Mouse (Mus musculus) CH12.LX (cell line): ENCODE data around the gene Srsf6. TPM values are rescaled to one million over a fixed set of nuclear protein-coding genes. Genes with fewer than 3 reads are reported as not detected.

ENCODE experiments used
- DNase-seq: peaks from one replicate; pipeline ENCODE4 v3.0.0-alpha.2; 2013; ENCODE audit errors: extremely low read depth
- H3K27ac ChIP-seq: 2 replicates; pipeline ENCODE4 v1.5.1; 2012; ENCODE audit warnings: low read depth, mild to moderate bottlenecking, control low read depth, moderate library complexity; ENCODE audit not compliant: insufficient read depth
- H3K27me3 ChIP-seq: replicated peaks from 2 replicates; pipeline ENCODE3; 2012; ENCODE audit warnings: inconsistent platforms
- H3K36me3 ChIP-seq, 2 experiments: replicated peaks in 1 of 2; 2 replicates each; pipeline versions ENCODE3 to v1.6.1; 2012; ENCODE audit warnings: inconsistent platforms in 1 of 2, low read length in 1 of 2, mild to moderate bottlenecking in 1 of 2, mixed read lengths in 1 of 2, moderate library complexity in 1 of 2; ENCODE audit not compliant: control insufficient read depth in 1 of 2, insufficient read depth in 1 of 2
- H3K4me1 ChIP-seq, 2 experiments: 2 replicates each; pipeline ENCODE4 v1.6.1; 2012; ENCODE audit warnings: inconsistent platforms in 1 of 2, moderate library complexity in 1 of 2; ENCODE audit not compliant: insufficient read depth in 2 of 2, control insufficient read depth in 1 of 2
- H3K4me2 ChIP-seq: 2 replicates; pipeline ENCODE4 v1.6.1; 2012; ENCODE audit warnings: low read depth, mild to moderate bottlenecking, control low read depth; ENCODE audit not compliant: poor library complexity, insufficient read depth, severe bottlenecking
- H3K4me3 ChIP-seq, 3 experiments: fragments of 150-350 bp in 1 of 3; sonication (generic) in 1 of 3; replicated peaks in 1 of 3; 2 replicates each; pipeline versions ENCODE3 to v1.5.1; 2011 to 2012; ENCODE audit warnings: low read depth in 2 of 3, low read length in 2 of 3, mild to moderate bottlenecking in 2 of 3, moderate library complexity in 2 of 3, control low read depth in 1 of 3, improper control_type of control experiment in 1 of 3, inconsistent platforms in 1 of 3, mixed read lengths in 1 of 3; ENCODE audit not compliant: poor library complexity in 1 of 3
- H3K79me2 ChIP-seq: replicated peaks from 2 replicates; pipeline ENCODE4 v1.6.1; 2012; ENCODE audit warnings: mild to moderate bottlenecking, moderate library complexity; ENCODE audit not compliant: control insufficient read depth, poor library complexity, insufficient read depth, severe bottlenecking; ENCODE audit errors: extremely low read depth
- H3K9ac ChIP-seq: 2 replicates; pipeline ENCODE4 v1.6.1; 2012; ENCODE audit warnings: low read depth, mild to moderate bottlenecking, control low read depth, moderate library complexity; ENCODE audit not compliant: insufficient read depth
- H3K9me3 ChIP-seq: replicated peaks from 2 replicates; pipeline ENCODE3; 2012; ENCODE audit warnings: low read length, inconsistent platforms, mixed read lengths
- CHD1 ChIP-seq: IDR thresholded peaks from 2 replicates; pipeline ENCODE4 v1.6.1; 2012; ENCODE audit warnings: low read depth, low read length, improper control_type of control experiment, inconsistent platforms
- CTCF ChIP-seq, 2 experiments: IDR thresholded peaks in 1 of 2; conservative IDR thresholded peaks in 1 of 2; 2 replicates each; pipeline ENCODE4 v1.5.1; 2011 to 2012; ENCODE audit warnings: low read depth in 2 of 2, low read length in 2 of 2, improper control_type of control experiment in 1 of 2, inconsistent platforms in 1 of 2, mild to moderate bottlenecking in 1 of 2, moderate library complexity in 1 of 2
- E2F4 ChIP-seq: IDR thresholded peaks from 2 replicates; pipeline ENCODE4 v1.6.1; 2011; ENCODE audit warnings: low read depth, low read length, improper control_type of control experiment; ENCODE audit not compliant: insufficient replicate concordance
- EP300 ChIP-seq: IDR thresholded peaks from 2 replicates; pipeline ENCODE4 v1.6.1; 2011; ENCODE audit warnings: low read length, improper control_type of control experiment
- ETS1 ChIP-seq: conservative IDR thresholded peaks from 2 replicates; pipeline ENCODE4 v1.6.1; 2012; ENCODE audit warnings: low read depth, mild to moderate bottlenecking, inconsistent platforms, low read length, improper control_type of control experiment, moderate library complexity
- IRF4 ChIP-seq: IDR thresholded peaks from 2 replicates; pipeline ENCODE4 v1.6.1; 2014; ENCODE audit warnings: low read depth, mild to moderate bottlenecking, inconsistent platforms, low read length, improper control_type of control experiment
- JUN ChIP-seq: IDR thresholded peaks from 2 replicates; pipeline ENCODE4 v1.6.1; 2011; ENCODE audit warnings: low read depth, mild to moderate bottlenecking, low read length, improper control_type of control experiment, moderate library complexity; ENCODE audit not compliant: insufficient read depth
- JUND ChIP-seq: conservative IDR thresholded peaks from 2 replicates; pipeline ENCODE4 v1.6.1; 2011; ENCODE audit warnings: low read depth, low read length, improper control_type of control experiment
- MAX ChIP-seq: IDR thresholded peaks from 2 replicates; pipeline ENCODE4 v1.6.1; 2011; ENCODE audit warnings: low read length, improper control_type of control experiment
- MEF2A ChIP-seq: IDR thresholded peaks from 2 replicates; pipeline ENCODE4 v1.6.1; 2014; ENCODE audit warnings: low read depth, mild to moderate bottlenecking, inconsistent platforms, low read length, improper control_type of control experiment, borderline replicate concordance
- MYC ChIP-seq: IDR thresholded peaks from 2 replicates; pipeline ENCODE4 v1.6.1; 2011; ENCODE audit warnings: low read depth, mild to moderate bottlenecking, improper control_type of control experiment, low read length
- NELFE ChIP-seq: IDR thresholded peaks from 2 replicates; pipeline ENCODE4 v1.6.1; 2011; ENCODE audit warnings: low read depth, low read length, improper control_type of control experiment
- POLR2A ChIP-seq: IDR thresholded peaks from 2 replicates; pipeline ENCODE4 v1.6.1; 2011; ENCODE audit warnings: low read depth, mild to moderate bottlenecking, improper control_type of control experiment, low read length
- RCOR1 ChIP-seq: conservative IDR thresholded peaks from 2 replicates; pipeline ENCODE4 v1.6.1; 2012; ENCODE audit warnings: low read depth, mild to moderate bottlenecking, inconsistent platforms, low read length, improper control_type of control experiment
- SIN3A ChIP-seq: IDR thresholded peaks from 2 replicates; pipeline ENCODE4 v1.6.1; 2012; ENCODE audit warnings: low read length, improper control_type of control experiment, inconsistent platforms
- UBTF ChIP-seq: IDR thresholded peaks from 2 replicates; pipeline ENCODE4 v1.6.1; 2012; ENCODE audit warnings: low read depth, mild to moderate bottlenecking, inconsistent platforms, low read length, improper control_type of control experiment, moderate library complexity
- USF2 ChIP-seq: conservative IDR thresholded peaks from 2 replicates; pipeline ENCODE4 v1.6.1; 2011; ENCODE audit warnings: low read depth, low read length, improper control_type of control experiment
- ZC3H11A ChIP-seq: IDR thresholded peaks from 2 replicates; pipeline ENCODE4 v1.6.1; 2012; ENCODE audit warnings: low read depth, mild to moderate bottlenecking, inconsistent platforms, low read length, improper control_type of control experiment
- ZKSCAN1 ChIP-seq: IDR thresholded peaks from 2 replicates; pipeline ENCODE4 v1.6.1; 2012; ENCODE audit warnings: low read depth, inconsistent platforms, low read length, improper control_type of control experiment, borderline replicate concordance
- dilution Hi-C: fragments of 300-500 bp; cut with MboI; formaldehyde crosslinking; loops from 2 replicates; pipeline ENCODE4 v1.14.3; 2020; ENCODE audit warnings: low sequenced_read_pairs; ENCODE audit not compliant: extremely low pct_unique_long_range_greater_than_20kb, extremely low pct_ligation_motif_present
- in situ Hi-C: fragments of 300-500 bp; cut with MboI; formaldehyde crosslinking; loops from 3 replicates; pipeline ENCODE4 v1.14.3; 2019; ENCODE audit warnings: low sequenced_read_pairs, low pct_ligation_motif_present, low pct_unique_long_range_greater_than_20kb, mixed read lengths
- polyA plus RNA-seq: library from polyadenylated mRNA; unstranded; fragments of >175 nt; gene quantifications from 2 replicates; pipeline ENCODE4 v1.2.1, GENCODE M21; 2012; ENCODE audit warnings: low read depth; ENCODE audit not compliant: insufficient read length
- total RNA-seq, 2 experiments: library from RNA; depleted of rRNA; stranded (reverse); fragments of 300-350 nt in 1 of 2; fragments of >200 nt in 1 of 2; gene quantifications; 2 replicates each; pipeline ENCODE4 v1.2.3; 2012 to 2014

The Srsf6 gene
- total and polyA plus RNA-seq, 3 experiments, result 96.3 to 227 (median 204) TPM

GRCm38 (mm10) chr2:162931674-162932650, 634 bp downstream of the Srsf6 start:
- in situ Hi-C loops, result no loop called here
- Histone ChIP-seq H3K4me2 (peak overlapping the region; percentile 48), H3K9me3 (no peaks in the 10 kb centered on the region), H3K79me2 (peaks cover 26% of the 10 kb centered on the region), H3K9ac (peak overlapping the region; percentile 100), H3K4me3 (peak overlapping the region; percentile 85 to 94 (median 93)), H3K36me3 (peaks cover 25 to 43% of the 10 kb centered on the region in 2 experiments), H3K4me1 (peaks cover 3 to 20% of the 10 kb centered on the region in 2 experiments; a peak in 3 of 4 replicates)
- dilution Hi-C loops, result no loop called here
- DNase-seq, result peak; percentile 72
- TF ChIP-seq POLR2A (no peak), MYC (0 out of 2 replicates have a peak, but pooled peaks have one; percentile 50), IRF4 (no peak), CHD1 (no peak), ZC3H11A (no peak), SIN3A (0 out of 2 replicates have a peak, but pooled peaks have one; percentile 8)
- TF ChIP-seq, all 38 proteins: peak for 2
- Histone ChIP-seq H3K27ac (peak overlapping the region; percentile 84), H3K27me3 (peaks cover 10% of the 10 kb centered on the region)

GRCm38 (mm10) chr2:162932706-162933105, 1.4 kb downstream of the Srsf6 start:
- Histone ChIP-seq H3K4me3 (peak overlapping the region; percentile 40 to 94 (median 85)), H3K4me1 (peaks cover 3 to 20% of the 10 kb centered on the region in 2 experiments; a peak in 3 of 4 replicates), H3K27ac (no peak overlapping the region), H3K36me3 (peaks cover 31 to 49% of the 10 kb centered on the region in 2 experiments), H3K4me2 (peak overlapping the region; percentile 48), H3K79me2 (peaks cover 26% of the 10 kb centered on the region), H3K9ac (peak overlapping the region; percentile 26; the same call in 1 of the 2 replicates), H3K9me3 (no peaks in the 10 kb centered on the region), H3K27me3 (peaks cover 10% of the 10 kb centered on the region)
- no peak for DNase-seq
- in situ Hi-C loops (no loop called here), dilution Hi-C loops (no loop called here)
- TF ChIP-seq JUND (no peak), CTCF (conservative IDR thresholded peaks at IDR 0.05 in 1 of 2, IDR thresholded peaks at IDR 0.05 in 1 of 2; ENCODE audit: low read depth in 2 of 2, low read length in 2 of 2) (no peak), ZKSCAN1 (no peak), UBTF (no peak), JUN (no peak), RCOR1 (no peak), SIN3A (no peak), USF2 (no peak), NELFE (no peak), E2F4 (no peak), ETS1 (no peak), EP300 (no peak), MEF2A (no peak), MAX (no peak), CHD1 (no peak)
